Mouse (Mus musculus) olfactory bulb, adult 2 months (tissue): ENCODE results near the gene Opa3. TPM values are rescaled to one million over a fixed set of nuclear protein-coding genes. Genes with fewer than 3 reads are reported as not detected.
A peak's percentile ranks its signal among the peaks of the same experiment; 100 is the strongest.

Experiments
- H3K27ac ChIP-seq: fragments of 200-500 bp; 2 replicates; pipeline ENCODE4 v1.5.1; 2012; ENCODE audit warnings: low read depth, low read length; ENCODE audit not compliant: insufficient read depth
- H3K4me1 ChIP-seq: fragments of 200-500 bp; 2 replicates; pipeline ENCODE4 v1.6.1; 2012; ENCODE audit warnings: low read length; ENCODE audit not compliant: control insufficient read depth, insufficient read depth
- H3K4me3 ChIP-seq: fragments of 200-500 bp; 2 replicates; pipeline ENCODE4 v1.5.1; 2012; ENCODE audit warnings: mild to moderate bottlenecking, low read depth, low read length, moderate library complexity; ENCODE audit not compliant: insufficient read depth
- CTCF ChIP-seq: fragments of 200-500 bp; IDR thresholded peaks from 2 replicates; pipeline ENCODE4 v1.5.1; 2012; ENCODE audit warnings: low read depth, mild to moderate bottlenecking, low read length, moderate library complexity; ENCODE audit not compliant: insufficient read depth
- POLR2A ChIP-seq: fragments of 200-500 bp; IDR thresholded peaks from 2 replicates; pipeline ENCODE4 v1.6.1; 2012; ENCODE audit warnings: mild to moderate bottlenecking, low read depth, low read length, moderate library complexity; ENCODE audit not compliant: insufficient read depth
- WGBS: fragments of 180-500 bp; shearing (Covaris S2); methylation state at CpG from one replicate; pipeline ENCODE4 v1.1.7; 2018; 5-methylcytosine and 5-hydroxymethylcytosine counted together
- polyA plus RNA-seq: library from polyadenylated mRNA; stranded (reverse); fragments of >200 nt; gene quantifications from 2 replicates; pipeline ENCODE4 v1.2.4, GENCODE M21; 2012; ENCODE audit warnings: low replicate concordance; ENCODE audit not compliant: missing spikeins, insufficient read depth, insufficient read length

Gene Opa3
- polyA plus RNA-seq, 1 experiment: not detected

DNA sequence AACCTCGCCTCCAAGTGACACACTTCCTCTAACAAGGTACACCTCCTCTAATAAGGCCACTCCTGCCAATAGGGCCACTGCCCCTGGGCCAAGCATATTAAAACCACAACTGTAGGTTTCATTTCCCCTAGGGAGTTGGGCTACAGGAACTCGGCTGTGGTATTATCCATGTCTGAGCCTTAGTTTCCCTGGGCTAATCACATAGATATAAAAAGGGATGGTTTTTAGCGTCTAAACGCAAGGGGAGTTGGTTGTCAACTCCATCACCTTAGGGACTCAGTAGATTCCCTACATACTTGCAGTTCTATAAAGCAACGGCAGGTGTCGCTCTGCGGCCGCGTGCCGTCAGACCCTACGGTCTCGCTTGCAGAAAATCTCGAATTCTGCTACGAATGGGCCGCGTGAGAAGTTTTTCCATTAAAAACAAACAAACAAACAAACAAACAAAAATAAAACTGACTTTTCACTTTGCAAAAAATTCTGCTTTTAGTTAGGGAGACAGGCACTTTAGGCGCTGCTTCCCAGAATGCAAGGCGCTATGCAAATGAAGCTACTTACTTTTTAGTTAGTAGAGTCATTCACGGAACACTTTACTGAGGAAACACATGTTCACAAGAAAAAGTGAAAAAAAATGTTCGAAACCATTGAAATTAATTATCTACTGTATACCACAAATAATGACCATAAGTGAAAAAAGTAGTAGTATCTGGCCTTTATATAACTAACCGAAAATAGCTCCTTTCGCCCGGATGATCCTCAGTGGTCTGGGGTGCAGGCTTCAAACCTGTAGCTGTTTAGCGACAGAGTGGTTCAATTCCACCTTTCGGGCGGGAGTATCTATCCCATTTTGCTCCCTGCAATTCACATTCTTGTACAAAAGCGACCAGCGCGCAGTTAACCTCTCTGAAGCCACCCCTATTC, 72.6 kb downstream of the Opa3 start:
- TF ChIP-seq POLR2A: no peak
- peak; percentile 99 for TF ChIP-seq CTCF
- Histone ChIP-seq H3K4me3 (peak overlapping the region; percentile 44), H3K4me1 (peaks cover 25% of the 10 kb centered on the region), H3K27ac (no peak overlapping the region)
- WGBS: under 1% methylated on average over 29 of the region's 29 CpGs

DNA sequence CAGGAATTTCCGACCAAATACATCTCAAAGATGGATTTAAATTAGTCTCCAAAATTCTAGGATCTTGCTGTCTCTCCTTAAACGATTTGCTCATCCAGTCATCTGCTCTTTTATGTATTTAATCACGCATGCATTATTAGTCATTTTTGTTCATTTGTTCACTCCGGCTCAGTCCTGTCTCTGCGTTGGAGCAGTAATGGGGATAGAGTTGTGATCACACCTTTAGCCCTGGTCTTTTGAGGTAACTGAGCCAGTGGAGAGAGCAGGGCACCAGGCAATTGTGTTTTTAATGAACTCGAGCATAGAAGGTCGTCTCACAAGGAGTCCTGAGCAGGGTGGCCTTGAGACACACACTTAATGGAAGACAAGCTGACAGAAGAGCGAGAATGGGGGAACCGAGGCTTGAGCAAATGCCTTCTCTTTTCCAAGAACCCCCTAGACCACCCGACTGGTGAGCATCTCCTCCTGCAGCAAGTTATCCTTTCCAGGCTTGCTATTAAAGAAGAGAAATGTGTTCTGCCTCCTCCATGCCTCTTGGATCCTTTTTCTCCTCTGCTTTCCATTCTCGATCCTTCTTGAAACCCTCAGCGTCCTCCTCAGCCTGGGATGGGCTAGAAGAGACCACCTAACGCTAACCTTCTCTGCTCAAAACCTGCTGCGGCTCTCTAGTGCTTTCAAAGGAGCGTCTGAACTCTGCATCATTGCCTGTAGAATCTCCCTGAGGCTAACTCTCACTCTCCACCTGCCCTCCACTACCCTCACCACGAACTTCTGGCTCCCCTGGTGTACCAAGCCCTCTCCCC, 73.5 kb downstream of the Opa3 start:
- Histone ChIP-seq H3K4me1 (peaks cover 25% of the 10 kb centered on the region), H3K4me3 (peak overlapping the region; percentile 9), H3K27ac (no peak overlapping the region)
- TF ChIP-seq CTCF (no peak), POLR2A (no peak)
- WGBS: 7% methylated on average over 16 of the region's 16 CpGs

DNA sequence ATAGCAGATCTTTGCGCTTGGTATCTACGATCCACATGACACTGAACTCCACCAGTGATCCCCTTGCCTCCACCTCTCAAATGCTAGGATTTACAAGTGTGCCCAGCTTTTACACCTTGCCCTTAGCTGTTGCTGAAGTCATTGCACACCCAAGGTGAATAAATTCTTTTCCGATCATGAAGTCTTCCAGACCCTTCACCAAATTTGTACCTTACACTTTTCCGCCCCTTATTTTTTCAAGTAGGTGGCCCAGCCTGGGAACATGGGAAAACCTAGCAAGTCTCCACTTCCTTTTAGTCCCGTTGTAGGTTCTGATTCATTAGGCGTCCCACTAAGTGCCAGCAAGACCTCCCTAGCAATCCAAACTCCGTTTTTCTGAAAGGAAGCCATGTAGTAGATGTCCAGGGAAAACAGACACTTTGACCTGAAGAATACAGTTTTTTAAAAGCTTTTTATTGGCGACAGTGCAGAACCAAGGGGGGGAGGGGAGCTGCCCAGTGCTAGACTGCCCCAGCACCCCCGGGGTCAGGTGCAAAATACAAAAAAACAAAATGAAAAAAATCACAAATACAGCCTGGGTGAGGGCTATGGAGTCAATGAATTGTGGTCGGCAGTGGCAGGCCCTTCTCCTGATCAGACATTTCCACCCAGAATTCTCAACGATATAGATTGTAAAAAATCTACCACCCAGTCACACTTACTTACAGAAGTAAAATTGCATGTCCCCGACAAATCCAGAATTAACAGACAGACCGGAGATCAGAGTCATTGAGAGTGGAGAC, 74.3 kb downstream of the Opa3 start:
- WGBS: 57% methylated on average over 13 of the region's 13 CpGs
- H3K4me3 ChIP-seq: peak overlapping the region; percentile 9; the same call in 1 of the 2 replicates

DNA sequence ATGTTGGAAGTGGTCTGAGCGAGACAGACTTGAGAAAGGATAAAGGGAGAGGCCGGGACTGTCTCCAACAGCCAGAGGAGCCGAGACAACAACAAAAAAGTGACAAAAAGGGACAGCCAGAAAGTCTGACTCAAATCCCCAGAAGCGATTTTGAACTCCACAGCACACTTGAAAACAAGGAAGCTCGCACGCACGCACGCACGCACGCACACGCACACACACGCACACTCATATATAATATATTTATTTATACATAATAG, 74.8 kb downstream of the Opa3 start:
- H3K27ac ChIP-seq: no peak overlapping the region
- 85% methylated on average over 12 of the region's 12 CpGs for WGBS
- TF ChIP-seq POLR2A: no peak
- H3K4me3 ChIP-seq: no peak overlapping the region
- H3K4me1 ChIP-seq: peaks cover 36% of the 10 kb centered on the region

More for the DNA sequence above, 74.3 kb downstream of the Opa3 start:
- TF ChIP-seq POLR2A (no peak), CTCF (no peak)
- Histone ChIP-seq H3K4me1 (peaks cover 33% of the 10 kb centered on the region), H3K27ac (no peak overlapping the region)

DNA sequence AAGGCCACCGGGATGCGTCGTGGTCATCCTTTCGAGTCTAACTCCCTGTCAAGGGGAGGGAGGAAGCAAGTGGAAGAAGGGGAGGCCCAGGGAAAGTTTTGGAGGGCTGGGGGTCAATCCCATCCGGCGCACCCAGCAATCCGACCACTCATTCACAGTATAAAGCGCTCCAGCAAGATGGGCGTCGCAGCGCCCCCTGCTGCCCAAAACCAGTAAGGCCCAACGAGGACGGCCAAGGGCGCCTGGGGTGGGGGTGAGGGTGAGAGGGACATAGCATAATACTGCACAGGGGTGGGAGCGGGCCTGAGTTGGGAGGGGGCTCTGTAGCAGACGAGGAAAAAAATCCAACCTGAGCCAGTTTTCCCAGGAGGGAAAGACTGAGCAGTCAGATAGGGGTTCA, 75.6 kb downstream of the Opa3 start:
- Histone ChIP-seq H3K4me1 (peaks cover 36% of the 10 kb centered on the region), H3K4me3 (no peak overlapping the region), H3K27ac (no peak overlapping the region)
- TF ChIP-seq CTCF: peak; percentile 92
- no peak for TF ChIP-seq POLR2A
- 4% methylated on average over 16 of the region's 16 CpGs for WGBS

DNA sequence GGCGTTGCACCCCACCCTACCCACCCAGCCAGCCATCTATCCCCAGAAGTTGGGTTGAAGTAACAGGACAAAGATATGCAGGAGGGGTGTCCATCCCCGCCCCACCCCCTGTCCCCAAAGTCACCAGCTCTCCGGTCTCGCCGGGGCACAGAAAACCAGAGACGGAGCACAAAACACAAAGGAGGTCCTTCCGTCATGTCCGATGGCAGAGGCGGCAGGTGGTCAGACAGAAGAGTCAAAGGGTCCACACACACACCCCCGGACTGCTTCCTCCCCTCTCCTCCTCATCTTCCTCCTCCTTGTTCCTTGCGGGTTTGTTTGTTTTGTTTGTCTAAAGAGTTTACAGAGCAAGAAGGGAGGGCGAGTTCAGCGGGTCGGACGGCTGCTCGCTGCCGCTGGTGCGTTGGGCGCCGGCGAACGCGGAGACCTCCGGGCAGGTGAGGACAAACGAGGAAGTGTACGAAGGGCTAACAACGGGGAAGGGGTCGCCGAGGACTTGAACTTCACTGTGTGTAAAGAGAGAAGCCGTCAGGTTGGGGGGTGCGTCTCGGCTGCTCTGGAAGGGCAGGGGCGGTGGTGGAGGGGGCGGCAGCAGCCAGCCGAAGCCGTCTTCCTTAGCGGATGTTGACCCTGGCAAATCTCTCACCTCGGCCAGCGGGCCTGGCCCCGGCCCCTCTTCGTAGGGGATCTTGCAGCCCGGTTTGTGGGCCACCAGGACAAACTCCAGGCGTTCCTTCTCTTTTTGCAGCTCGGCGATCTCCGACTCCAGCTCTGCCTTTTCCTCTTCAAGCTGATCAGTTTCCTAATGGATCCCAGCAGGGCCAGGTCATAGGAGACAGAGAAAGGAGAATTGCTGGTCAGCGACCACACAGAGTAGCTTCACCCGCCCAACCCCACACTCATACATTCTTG, 76.6 kb downstream of the Opa3 start:
- Histone ChIP-seq H3K4me1 (peaks cover 42% of the 10 kb centered on the region), H3K4me3 (peak overlapping the region; percentile 28), H3K27ac (no peak overlapping the region)
- 13% methylated on average over 48 of the region's 48 CpGs for WGBS
- TF ChIP-seq CTCF: no peak
- no peak for TF ChIP-seq POLR2A

DNA sequence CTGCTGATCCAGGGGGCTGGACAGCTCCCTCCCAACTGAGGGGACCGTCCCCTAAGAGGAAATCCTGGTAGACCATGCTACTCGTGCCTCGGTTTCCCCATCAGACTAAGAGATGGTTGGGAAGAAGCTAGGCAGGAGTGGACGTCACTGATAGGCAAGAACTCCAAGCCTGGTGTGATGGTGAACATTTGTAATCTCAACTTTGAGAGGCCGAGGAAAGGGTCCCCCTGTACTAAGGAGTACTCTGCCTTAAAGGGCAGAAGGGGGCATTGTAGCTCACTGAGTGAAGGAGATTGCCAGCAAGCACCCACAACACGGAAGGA, 77.2 kb downstream of the Opa3 start:
- Histone ChIP-seq H3K27ac (no peak overlapping the region), H3K4me3 (no peak overlapping the region), H3K4me1 (peaks cover 42% of the 10 kb centered on the region)
- WGBS: 26% methylated on average over 6 of the region's 6 CpGs
- no peak for TF ChIP-seq CTCF
- no peak for TF ChIP-seq POLR2A

Other genes with a start within 250 kb of the Opa3 start
- not detected in 2 replicates for gene Nanos2, start 240.9 kb upstream of the Opa3 start, polyA plus RNA-seq
- gene Mypop, start 237.1 kb upstream of the Opa3 start, polyA plus RNA-seq: not detected in 2 replicates
- gene Irf2bp1, start 224.3 kb upstream of the Opa3 start, polyA plus RNA-seq: not detected in 2 replicates
- not detected in 2 replicates for gene Foxa3, start 204.8 kb upstream of the Opa3 start, polyA plus RNA-seq
- gene Sympk, start 204.0 kb upstream of the Opa3 start, polyA plus RNA-seq: not detected in 2 replicates
- not detected in 2 replicates for gene Rsph6a, start 173.6 kb upstream of the Opa3 start, polyA plus RNA-seq
- gene Dmwd, start 152.1 kb upstream of the Opa3 start, polyA plus RNA-seq: not detected in 2 replicates
- gene Dmpk, start 144.5 kb upstream of the Opa3 start, polyA plus RNA-seq: not detected in 2 replicates
- gene Six5, start 133.7 kb upstream of the Opa3 start, polyA plus RNA-seq: not detected in 2 replicates
- gene Gm4969, start 110.0 kb upstream of the Opa3 start, polyA plus RNA-seq: not detected in 2 replicates
- gene Fbxo46, start 108.5 kb upstream of the Opa3 start, polyA plus RNA-seq: not detected in 2 replicates
- gene Qpctl, start 79.0 kb upstream of the Opa3 start, polyA plus RNA-seq: not detected in 2 replicates
- not detected in 2 replicates for gene Snrpd2, start 78.6 kb upstream of the Opa3 start, polyA plus RNA-seq
- gene Gipr, start 62.2 kb upstream of the Opa3 start, polyA plus RNA-seq: not detected in 2 replicates
- not detected in 2 replicates for gene Eml2, start 51.9 kb upstream of the Opa3 start, polyA plus RNA-seq
- gene Gpr4, start 15.8 kb upstream of the Opa3 start, polyA plus RNA-seq: not detected in 2 replicates
- not detected in 2 replicates for gene Vasp, start 43.5 kb downstream of the Opa3 start, polyA plus RNA-seq
- not detected in 2 replicates for gene Ppm1n, start 51.7 kb downstream of the Opa3 start, polyA plus RNA-seq
- gene Rtn2, start 54.3 kb downstream of the Opa3 start, polyA plus RNA-seq: not detected in 2 replicates
- not detected in 2 replicates for gene Fosb, start 81.7 kb downstream of the Opa3 start, polyA plus RNA-seq
- not detected in 2 replicates for gene Ercc1, start 116.4 kb downstream of the Opa3 start, polyA plus RNA-seq
- gene Cd3eap, start 131.1 kb downstream of the Opa3 start, polyA plus RNA-seq: not detected in 2 replicates
- not detected in 2 replicates for gene Ppp1r13l, start 131.4 kb downstream of the Opa3 start, polyA plus RNA-seq
- not detected in 2 replicates for gene Ercc2, start 153.7 kb downstream of the Opa3 start, polyA plus RNA-seq
- not detected in 2 replicates for gene Klc3, start 175.8 kb downstream of the Opa3 start, polyA plus RNA-seq
- not detected in 2 replicates for gene Ckm, start 176.4 kb downstream of the Opa3 start, polyA plus RNA-seq
- gene Mark4, start 230.5 kb downstream of the Opa3 start, polyA plus RNA-seq: not detected in 2 replicates
- not detected in 2 replicates for gene Exoc3l2, start 235.0 kb downstream of the Opa3 start, polyA plus RNA-seq